Mouse (Mus musculus): ENCODE measurements around the gene Ncam1.

Gene Ncam1

DNA sequence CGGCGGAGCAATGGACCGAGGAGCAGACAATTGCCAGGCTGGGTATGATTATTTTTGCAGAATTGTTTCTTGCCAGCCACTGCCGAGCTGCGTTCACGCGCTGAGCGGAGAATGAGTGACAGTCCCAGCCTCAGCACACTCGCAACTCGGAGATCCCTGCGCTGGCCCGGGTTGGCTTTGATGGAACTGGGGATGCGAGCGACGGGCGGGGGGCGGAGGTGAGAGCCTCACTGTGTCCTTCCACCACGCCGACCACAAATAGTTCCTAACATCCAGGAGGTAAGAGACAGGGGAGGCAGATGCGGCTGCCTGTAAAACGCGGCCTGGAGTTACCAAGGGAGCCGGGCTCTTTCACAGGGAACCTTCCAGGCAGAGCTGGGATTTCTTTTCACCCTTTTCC, at the start of gene Ncam1:
Gene Ncam1, minus strand, starts transcription at position 120 of the 400 bp plus-strand sequence.
- peak; percentile 95 for DNase-seq (ENCODE audit: low spot score)

DNA sequence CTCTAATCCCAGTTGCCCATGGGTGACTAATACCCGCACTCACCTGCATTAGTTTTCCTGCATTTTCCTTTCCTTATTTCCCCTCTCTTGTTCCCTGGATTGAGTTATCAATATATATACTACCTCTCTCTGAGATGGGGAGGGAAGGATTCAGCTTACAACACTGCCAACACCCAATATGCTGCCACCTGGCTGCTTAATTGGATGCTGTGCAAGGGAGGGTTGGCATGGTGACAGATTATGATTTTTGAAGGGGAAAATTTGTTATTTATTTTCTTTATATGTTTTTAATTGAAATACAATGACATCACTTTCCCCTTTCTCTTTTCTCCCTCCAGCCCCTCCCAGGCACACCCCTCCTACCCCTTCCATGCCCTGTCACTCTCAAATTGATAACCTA, 35.3 kb upstream of the Ncam1 start:
- no peak for DNase-seq (ENCODE audit: low spot score)

DNA sequence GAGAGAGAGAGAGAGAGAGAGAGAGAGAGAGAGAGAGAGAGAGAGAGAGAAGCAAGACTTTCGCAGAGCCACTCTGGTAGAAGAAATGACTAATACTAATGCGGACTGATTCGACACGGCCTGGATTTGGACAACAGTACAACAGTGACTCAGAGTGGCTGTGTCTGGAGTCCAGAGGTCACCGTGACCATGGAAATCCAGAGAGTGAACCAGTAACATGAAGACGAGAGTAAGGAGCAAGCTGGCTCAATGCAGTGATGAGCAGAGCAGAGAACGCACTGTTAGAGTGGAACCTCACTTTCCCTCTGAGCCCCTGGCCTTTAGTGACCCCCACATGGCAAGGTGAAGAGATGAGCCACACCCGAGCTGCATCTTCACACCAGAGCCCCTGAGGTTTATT, 28.9 kb upstream of the Ncam1 start:
- no peak for DNase-seq (ENCODE audit: low spot score)

DNA sequence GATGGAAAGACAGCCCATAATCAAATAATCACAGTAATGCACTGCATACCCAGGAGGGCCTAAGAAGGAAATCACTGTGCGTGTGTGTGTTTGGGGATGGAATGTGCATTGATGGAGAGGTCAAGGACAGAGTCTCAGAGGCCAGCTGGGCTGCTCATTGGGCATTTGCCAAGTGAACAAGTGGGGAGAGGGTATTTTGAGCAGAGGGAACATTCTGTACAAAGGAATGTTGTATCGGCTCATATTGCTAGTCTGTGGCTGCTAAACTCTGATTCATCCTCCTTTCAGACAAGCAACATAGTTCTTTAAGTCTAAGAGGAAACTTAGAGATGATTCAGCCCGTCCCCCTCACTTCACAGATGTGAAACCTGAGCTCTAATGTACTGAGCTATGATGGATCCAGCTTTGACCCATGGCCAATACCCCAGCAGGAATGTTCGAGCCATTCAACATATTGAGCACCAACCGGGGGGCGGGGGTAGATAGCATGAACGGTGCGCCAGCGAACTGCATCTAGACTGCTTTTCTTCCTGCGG, 17.5 kb upstream of the Ncam1 start:
- no peak for DNase-seq (ENCODE audit: low spot score)

DNA sequence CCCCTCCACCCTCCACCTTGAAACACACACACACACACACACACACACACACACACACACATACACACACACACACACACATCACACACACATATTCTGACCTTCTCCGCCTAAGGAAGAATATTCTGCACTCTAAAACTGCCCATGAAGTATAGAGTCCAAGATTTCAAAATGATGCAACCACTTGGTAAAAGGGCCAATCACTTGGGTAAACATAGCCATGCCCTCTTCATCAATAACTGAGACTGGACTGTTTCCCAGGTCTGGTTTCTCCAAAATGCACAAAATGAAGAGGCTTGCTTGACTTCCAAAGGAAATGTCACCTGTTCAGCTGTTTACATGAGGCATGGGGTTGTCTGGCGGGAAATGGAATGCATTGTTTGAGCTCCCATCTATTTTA, 15.7 kb upstream of the Ncam1 start:
- DNase-seq (ENCODE audit: low spot score) = no peak

DNA sequence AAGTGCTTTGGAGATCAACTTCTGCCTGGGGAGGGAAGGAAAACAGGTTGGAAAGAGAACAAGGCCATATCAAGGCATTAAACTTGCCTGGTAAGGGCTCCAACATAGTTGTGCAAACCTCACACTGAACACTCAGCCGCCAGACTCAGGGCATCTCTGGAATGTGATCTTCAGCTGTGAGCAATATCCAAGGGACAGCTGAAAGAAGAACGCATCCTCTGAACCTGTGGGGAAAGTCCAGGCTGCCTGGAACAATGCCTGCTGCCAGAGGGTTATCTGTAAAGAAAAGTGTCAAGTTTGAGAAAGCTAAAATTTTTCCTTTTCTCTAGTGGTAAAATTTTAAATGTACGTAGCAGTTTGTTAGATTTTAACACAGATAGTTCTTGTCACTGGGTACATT, 4.5 kb upstream of the Ncam1 start:
- no peak for DNase-seq (ENCODE audit: low spot score)

DNA sequence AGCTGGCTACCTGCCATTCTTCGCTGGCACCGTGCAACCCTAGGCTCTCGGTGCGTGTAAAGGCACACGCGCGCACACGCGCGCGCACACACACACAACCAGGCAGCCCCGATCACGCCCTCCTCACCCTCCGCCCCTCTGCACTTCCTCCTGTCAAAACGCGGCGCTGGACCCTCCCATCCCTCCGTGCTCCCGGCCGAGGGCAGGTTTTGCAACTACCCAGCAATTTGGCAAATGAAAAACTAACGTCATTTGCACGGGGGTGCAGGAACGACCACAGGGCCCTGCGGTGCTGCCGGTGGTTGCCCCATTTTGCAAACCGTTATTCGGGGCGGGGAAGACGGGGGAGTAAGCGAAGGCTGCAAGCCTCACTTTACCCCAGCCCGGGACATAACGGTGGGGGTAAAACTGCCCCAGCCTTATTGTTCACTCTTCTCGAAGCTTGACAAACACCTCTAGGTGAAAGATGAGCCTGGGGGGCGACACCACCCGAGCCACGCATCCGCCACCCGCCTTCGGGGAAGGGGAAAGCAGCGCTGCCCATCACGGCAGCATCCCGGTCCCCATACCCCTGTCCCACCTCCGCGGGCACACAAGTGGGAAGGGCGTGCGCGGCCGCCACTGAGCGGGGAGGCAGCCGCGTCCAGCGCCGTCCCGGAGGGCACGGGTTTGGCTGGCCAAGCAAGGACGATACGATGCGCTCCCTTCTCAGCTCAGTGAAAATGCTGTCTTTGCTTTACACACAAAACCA, 729 bp downstream of the Ncam1 start:
- peak; percentile 59 for DNase-seq (ENCODE audit: low spot score)

DNA sequence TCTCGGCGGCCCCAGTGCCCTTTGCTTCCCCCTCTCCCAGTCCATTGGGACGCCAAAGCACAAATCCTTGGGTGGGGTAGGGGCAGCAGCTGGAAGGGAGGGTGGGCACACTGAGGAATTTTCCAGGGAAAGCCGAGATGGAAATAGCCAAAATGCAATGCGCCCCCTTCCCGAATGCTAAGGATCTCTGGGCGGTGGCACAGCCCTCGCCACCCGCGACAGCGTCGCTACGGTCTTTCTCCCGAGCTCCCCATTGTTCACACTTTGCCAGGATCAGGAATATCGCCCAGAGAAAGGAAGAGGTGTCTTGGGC, 1.3 kb downstream of the Ncam1 start:
- no peak for DNase-seq (ENCODE audit: low spot score)

DNA sequence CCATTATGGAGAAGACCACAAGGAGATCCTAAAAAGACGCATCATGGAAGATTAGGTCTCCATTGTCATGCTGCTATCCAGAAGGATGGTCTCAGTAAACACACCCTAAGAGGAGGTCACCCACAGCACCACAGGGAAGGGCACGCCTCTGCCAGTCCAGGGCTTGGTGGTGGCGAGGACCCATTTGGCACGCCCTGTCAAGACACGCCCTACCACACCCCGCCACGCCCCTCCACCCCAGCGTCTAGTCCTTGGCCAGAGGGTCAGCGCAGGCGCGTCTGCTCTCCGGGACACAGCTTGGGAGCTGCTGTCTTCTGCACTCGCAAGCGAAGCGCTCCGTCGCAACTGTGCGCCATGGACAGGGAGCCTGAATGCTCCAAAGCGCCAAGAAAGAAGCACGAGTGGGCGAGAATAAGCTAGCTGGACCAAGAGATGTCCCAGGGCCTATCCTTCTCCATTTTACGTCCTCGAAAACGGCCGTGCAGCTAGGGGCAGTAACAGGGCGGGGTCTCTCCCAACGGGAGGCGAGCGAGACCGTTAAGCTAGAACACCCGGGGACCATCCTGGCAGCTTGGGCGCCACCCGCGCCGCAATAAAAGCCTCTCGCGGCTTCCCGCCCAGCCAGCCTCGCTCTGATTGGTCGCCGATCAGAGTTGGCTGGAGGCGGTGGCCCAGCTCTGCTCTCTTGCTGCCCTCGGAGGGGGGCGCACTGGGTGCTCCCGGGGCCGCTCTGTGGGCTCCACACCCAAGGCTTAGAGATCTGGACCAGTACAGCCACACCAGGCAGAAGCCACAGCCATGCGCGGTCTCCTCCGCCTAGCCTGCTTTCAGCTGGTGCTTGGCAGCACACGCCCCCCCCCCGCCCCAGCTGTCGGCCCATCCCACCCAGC, 1.9 kb downstream of the Ncam1 start:
- peak; percentile 63 for DNase-seq (ENCODE audit: low spot score)

DNA sequence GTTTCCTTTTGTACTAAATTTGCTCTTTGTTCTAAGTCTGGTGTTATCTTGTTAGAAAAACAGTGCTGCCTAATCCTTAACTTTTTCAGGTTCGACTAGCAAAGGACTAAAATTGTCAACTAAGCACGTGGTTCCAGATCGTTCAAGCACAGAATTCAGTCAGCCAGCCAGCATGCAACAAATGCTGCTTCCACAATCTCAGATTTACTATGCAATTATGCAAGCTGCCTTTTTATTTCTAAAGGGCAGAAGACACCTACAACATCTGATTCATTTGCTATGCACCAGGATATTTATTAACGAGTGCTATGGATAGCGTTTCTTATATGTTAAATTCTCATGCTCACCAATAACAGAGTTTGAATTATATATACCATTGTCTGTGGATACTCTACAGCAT, 2.8 kb downstream of the Ncam1 start:
- DNase-seq (ENCODE audit: low spot score) = no peak

DNA sequence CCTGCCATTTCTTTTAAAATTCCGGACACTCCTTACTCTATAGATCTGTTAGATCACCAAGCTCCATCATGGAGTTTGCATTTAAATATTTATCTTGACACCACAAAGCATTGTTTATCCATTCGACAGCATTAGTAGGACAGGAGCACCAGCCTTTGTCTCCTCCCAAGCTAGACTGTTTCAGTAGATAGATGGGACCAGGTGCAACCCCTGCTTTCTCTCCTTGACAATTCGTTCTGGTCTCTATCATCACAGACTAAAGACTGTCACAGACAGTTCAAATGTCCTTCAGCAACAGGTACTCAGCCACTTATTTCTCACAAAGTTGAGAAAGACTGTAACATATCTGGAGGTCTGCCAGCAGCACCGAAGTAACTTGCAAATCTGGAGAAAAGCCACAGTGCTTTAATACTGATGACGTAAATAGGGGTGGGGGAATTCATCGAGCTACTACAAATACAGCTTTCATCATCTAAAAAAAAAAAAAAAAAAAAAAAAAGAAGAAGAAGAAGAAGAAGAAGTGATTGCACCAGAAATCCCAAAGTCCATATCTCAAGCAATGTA, 4.7 kb downstream of the Ncam1 start:
- DNase-seq (ENCODE audit: low spot score) = no peak

DNA sequence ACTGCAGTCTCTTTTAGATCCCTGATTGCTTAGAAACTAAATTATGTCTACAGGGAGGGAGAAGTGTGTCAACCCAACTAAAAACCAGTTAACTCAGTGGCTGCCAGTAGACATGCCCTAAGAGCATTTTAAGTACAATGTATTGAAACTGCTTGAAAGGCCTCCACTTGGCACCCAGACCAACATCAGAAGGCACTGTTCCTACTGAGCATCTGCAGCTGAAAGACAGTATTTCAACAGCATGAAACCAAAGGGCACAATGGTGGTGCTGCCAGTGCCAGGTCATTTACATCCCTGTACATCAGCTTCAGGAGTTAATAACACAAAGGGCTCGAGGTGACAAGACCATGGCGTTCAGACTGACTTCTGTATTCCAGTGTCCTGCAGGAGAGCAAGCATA, 5.5 kb downstream of the Ncam1 start:
- DNase-seq (ENCODE audit: low spot score) = no peak

DNA sequence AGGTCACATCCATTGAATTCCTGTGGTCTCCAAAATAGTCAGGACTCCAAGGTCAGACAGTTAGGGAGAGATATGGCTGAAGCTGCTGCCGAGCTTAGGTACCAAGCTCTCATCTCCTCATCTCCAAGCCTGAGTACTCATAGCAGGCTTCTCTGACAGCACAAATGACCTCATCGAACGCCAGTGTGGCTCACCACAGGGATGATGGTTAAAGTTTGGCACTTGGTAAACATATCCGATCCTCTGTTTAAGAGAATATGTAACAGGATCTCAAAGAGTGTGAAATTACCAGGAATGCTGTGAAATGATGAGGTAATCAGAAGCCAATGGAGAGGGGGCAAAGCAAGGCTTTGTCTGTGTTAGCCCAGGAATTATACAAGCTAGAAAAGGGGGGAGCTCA, 6.1 kb downstream of the Ncam1 start:
- DNase-seq (ENCODE audit: low spot score) = no peak

DNA sequence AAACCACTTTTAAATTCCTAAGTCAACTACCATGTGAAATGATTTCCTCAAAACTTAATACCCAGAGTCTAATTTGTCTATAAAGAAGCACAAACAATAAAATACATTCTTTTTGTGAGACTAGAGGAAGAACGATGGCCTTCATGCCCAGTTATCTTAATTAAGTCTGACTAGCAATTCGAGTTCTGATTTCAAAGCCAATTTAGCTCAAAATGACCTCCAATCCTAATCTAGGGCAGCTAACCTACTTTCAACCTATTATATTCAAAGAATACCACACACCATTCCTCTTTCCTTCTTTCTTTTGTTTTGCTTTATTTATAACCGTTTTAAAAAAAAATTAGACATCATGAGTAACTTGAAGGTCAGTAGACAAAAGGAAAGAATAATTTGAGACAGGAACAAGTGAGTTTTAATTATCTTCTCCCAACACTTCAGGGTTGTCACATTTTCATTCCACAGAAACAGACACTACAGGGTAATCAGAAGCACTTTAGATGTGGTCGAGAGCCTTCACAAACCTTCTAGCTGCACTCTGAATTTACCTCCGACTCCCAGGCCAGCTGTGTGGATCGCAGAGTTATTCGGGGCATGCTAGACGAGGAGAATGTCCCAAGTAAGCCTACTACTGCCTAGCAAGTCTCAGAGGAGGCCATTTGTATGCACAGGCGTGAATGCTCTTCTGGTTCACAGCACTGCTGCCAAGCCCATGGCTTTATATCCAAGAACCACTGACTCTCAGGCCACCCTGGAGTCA, 17.5 kb downstream of the Ncam1 start:
- DNase-seq (ENCODE audit: low spot score) = no peak

DNA sequence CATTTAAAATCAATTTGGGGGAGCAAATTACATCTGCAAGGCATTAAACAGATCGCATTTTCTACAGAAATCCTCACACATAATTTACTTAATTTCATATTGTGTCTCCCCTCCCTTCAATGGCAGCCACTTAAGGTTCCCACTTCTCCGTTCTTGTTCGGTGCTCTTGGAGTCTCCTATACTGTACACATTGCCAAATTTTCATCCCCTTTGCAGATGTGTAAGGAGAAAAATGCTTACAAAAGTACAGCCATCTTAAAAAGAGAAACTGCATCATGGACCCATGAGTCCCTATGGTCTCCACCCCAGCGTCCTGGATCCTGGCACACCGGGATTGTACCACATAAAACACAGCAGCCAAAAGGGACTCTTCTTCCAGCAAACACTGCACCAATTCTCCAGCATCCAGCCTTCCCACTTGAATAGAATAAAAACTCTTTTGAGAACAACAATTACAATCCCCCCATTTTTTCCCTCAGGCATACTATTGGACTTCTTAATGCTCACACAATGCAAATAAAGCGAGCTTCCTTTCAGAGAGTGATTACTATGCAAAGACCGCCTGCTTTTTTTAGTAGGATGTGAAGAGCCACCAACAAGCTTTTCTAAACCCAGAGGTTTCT, 21.6 kb downstream of the Ncam1 start:
- no peak for DNase-seq (ENCODE audit: low spot score)

DNA sequence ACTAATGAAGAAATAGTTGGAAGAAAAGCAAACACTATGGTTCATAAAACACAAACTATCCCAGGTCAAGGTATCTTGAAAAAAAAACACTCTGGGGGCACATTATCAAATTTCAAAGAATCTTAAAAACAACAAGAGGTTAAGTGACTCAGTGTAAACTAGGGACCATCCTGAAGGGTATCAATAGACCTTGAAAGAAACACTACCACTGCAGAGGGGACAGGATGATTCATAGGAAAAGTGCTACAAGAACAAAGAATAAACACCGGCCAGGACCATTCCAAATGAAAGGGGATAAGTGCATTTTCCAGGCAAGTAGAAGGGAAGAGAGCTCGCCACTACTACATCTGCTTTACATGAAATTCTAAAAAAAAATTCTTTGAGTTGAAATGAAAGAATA, 32.1 kb downstream of the Ncam1 start:
- no peak for DNase-seq (ENCODE audit: low spot score)

DNA sequence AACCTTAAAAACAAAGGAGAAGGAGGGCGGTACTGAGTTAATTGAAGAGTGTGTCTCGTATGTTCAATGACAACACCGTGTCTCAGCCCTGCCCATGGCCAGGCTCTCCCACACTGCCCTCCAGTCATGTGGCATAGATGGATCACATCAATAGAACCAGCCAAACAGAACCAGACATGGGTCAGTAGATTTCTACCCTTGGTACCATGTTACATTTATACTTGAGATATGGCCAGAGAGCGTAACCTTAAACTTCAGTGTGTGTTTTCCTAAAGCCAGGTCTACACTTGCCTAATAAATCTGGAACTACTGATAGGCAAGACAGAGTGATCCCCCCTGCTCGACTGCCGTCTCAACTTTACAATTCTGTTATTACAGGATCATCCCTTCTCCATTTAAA, 38.2 kb downstream of the Ncam1 start:
- DNase-seq (ENCODE audit: low spot score) = no peak

DNA sequence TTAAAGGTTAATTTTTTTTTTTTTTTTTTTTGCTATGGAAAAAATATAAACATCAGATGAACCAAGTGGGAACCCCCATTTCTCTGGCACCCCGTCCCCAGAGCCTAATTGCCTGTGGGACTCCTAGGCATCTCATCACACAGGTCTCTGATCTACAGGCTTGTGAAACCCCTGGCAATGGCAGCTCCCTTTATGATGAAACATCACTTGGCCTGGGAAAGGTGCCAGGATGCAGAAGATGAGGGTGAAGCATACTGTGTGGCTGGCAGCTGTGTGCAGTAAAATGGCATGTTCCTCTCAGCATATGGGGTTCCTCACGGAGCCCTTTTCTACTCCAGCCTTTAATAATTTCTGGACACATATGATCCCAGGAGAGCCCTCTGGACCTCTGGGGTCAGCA, 40.3 kb downstream of the Ncam1 start:
- no peak for DNase-seq (ENCODE audit: low spot score)

DNA sequence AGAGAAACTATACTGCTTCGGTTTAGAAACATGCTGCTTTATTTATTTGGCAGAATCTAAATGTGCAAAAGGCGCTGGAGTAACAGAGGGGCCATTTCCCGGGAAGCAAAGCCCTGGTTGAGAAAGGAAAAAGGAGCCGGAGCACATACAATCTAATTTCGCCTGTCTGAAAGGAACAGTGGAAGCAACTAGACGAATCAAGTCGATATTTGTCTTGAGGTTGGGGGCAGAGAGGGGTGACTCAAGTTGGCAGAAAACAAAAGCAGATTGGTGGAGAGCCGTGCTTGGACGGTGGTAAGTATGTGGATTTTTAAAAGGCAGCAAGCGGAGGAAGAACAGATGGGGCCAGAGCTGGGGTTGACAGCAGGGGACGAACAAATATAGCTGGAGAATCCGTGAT, 40.7 kb downstream of the Ncam1 start:
- DNase-seq (ENCODE audit: low spot score) = no peak

DNA sequence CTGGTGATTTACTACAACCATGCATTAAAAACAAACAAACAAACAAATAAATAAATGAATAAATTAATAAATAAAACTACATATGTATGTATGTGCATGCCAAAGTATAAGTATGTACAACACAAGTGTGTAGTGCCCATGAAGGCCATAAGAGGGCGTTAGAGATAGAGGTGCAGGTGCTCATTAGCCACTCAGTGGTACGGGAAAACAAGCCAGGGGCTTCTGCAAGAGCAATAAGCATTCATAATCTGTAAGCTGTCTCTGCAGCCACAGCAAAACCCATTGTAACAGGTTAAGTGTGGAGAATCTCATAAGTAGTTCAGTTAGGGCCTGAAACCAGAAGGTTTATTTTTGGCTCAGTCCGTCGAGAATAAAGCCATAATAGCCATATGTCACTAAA, 41.1 kb downstream of the Ncam1 start:
- DNase-seq (ENCODE audit: low spot score) = no peak

DNA sequence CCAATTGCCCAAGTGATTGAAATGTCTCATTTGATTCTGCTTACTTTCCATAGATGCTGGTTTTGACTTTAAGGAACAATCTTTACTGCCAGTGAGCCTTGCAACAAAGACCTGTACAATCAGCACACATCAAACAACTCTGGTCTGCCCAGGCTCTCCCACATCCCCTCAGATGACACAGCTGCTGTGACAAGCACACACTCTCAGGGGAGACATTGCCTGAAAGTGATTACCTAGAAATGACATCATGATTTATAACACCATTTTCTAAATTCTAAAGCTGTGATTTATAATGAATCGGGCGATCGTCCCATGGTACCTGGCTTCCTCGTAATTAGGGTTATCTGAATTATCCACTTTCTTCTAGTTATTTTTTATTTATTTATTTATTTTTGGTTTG, 42.0 kb downstream of the Ncam1 start:
- DNase-seq (ENCODE audit: low spot score) = no peak

DNA sequence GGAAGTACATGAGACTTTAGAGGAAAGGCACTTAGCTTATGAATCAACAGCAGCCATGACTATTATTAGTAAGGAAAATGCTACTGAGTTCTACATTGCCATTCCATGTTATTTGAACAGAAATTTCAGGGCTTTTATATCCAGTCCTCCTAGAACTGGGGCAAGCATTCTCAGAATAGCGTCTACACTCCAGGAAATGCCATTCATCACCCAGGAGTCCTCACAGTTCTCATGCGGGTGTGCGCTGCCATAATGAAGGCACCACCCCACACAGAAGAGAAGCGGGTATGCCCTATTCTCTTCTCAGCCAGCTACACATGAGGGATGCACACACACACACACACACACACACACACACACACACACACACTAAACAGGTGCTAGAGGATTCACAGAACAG, 43.5 kb downstream of the Ncam1 start:
- no peak for DNase-seq (ENCODE audit: low spot score)

Data from left cerebral cortex, adult 11 months (tissue).